Mouse (Mus musculus): ENCODE results near the gene Trf. TPM values are rescaled to one million over a fixed set of nuclear protein-coding genes. Genes with fewer than 3 reads are reported as not detected.

The Trf gene
- polyA plus RNA-seq, 1 experiment from 2014 or later = 161 TPM

DNA sequence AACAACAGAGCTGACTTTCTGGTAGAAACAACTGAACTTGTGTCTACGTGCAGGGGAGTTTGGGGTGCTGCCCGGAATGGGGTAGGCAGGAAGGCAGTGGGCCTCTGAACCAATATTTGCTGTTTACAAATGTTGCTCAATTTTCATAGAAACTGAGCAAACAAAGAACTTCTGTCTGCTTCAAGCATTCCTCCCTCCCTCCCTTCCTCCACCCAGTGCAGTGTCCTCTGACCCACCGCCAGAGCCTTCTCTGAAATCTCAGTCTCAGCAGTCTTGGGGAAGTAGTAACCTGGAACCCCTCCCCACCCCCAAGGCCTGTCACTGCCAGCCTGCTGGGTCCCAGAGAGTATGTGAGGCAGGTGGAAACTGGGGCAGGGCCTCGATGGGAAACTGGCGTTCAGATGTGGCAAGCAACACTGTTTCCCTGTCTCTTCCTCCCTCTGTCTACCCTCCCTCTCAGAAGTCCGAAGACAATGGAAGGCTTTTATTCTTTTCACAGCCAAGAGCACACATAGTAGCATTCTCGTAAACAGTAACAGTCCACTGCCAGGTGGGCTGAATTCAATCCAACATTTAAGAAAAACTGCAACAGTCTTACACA lies 4.4 kb upstream of the Trf start:
- no peak overlapping the region for H3K9ac ChIP-seq
- H3K9me3 ChIP-seq (replicated peaks) = no peaks in the 10 kb centered on the region
- H3K4me2 ChIP-seq = no peak overlapping the region
- no peak overlapping the region for H3K27ac ChIP-seq
- ATAC-seq (replicated peaks; ENCODE audit: low FRiP score) = no peak
- H3K36me3 ChIP-seq = no peaks in the 10 kb centered on the region
- H3K4me3 ChIP-seq (replicated peaks) = no peak overlapping the region
- 70% methylated on average over 7 of the region's 7 CpGs for WGBS
- H3K4me1 ChIP-seq = peaks cover 5% of the 10 kb centered on the region; the same call in 1 of the 2 replicates
- no peaks in the 10 kb centered on the region for H3K27me3 ChIP-seq

DNA sequence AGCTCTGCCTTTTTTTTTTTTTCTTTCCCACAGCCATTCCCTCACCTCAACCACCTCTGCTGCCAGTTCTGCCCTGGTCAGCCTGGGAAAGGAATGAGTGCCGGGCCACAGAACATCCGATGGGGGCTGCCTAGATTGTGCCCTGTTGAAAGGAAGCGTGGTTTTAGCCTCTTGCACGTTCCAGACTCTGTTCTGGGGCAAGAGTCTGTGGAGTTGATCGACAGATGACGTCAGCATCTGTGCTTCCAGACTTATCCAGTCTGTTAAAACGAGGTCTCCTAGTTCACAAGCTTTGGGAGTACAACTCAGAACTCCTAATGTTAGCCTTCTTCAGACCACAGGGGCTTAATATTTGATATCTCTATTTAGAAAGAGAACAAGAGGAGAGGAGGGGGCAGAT lies 3.8 kb upstream of the Trf start:
- Histone ChIP-seq H3K4me2 (no peak overlapping the region), H3K4me1 (peaks cover 5% of the 10 kb centered on the region; the same call in 1 of the 2 replicates), H3K36me3 (no peaks in the 10 kb centered on the region), H3K4me3 (replicated peaks) (no peak overlapping the region), H3K9ac (no peak overlapping the region), H3K27ac (no peak overlapping the region), H3K9me3 (replicated peaks) (no peaks in the 10 kb centered on the region), H3K27me3 (no peaks in the 10 kb centered on the region)
- 79% methylated on average over 7 of the region's 7 CpGs for WGBS
- no peak for ATAC-seq (replicated peaks; ENCODE audit: low FRiP score)

DNA sequence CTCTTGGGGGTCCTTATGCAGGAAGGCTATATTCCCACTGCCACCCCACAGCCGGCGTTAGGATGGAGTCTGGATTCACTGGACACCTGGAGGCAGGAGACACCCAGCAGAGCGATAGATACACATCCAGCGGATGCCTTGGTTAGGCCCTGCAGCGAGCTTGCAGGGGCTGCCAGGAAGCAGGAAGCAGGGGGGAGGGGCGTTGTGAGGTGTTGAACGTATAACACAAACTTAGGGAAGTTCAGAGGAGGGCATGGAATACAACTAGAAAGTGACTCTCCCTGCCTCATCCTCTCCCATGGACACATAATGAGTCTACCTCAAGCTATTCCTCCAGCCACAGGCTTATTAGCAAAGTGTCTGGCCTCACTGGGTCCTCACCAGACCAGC lies 2.8 kb upstream of the Trf start:
- no peak overlapping the region for H3K4me3 ChIP-seq (replicated peaks)
- no peaks in the 10 kb centered on the region for H3K9me3 ChIP-seq (replicated peaks)
- no peak overlapping the region for H3K9ac ChIP-seq
- H3K4me1 ChIP-seq = peaks cover 5% of the 10 kb centered on the region; the same call in 1 of the 2 replicates
- H3K27me3 ChIP-seq = no peaks in the 10 kb centered on the region
- no peak overlapping the region for H3K27ac ChIP-seq
- no peak overlapping the region for H3K4me2 ChIP-seq
- no peak for ATAC-seq (replicated peaks; ENCODE audit: low FRiP score)
- H3K36me3 ChIP-seq = no peaks in the 10 kb centered on the region
- WGBS = 59% methylated on average over 7 of the region's 7 CpGs

DNA sequence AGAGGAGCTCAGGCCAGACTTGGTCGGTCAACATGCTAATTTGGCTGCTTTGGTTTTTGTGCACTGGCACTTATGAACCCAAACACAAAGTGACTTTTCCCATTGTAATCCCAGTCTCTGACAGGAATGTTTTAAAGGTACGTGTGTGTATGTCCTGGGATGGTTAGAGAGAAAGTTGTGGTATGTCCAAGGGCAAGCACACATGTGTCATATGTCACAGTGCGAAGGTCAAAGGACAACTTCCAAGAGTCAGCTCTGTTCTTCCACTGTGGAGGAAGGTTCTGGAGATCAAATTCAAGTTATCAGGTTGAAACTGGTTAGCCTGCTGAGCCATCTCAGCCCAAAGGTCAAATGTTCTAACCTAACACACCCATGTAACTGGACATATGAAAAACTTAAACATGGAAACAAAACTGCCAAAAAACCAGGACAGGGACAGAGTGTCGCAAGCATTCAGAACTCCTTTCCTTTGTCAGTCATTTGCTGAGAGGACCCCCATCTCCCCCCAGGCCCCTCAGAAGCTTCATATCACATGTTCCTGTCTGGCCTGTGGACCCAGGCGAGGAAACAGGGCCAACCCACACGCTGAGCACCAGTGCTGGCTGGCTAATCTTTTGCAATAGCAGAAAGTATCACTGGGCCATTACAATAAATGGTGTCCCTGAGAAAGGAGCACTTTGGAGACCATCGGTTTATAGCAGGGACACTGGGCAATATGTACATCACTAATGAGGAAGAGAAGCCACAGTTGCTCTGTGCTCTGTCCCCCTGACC lies 2.2 kb upstream of the Trf start:
- Histone ChIP-seq H3K4me1 (peaks cover 5% of the 10 kb centered on the region; the same call in 1 of the 2 replicates), H3K9me3 (replicated peaks) (no peaks in the 10 kb centered on the region), H3K4me2 (no peak overlapping the region), H3K36me3 (no peaks in the 10 kb centered on the region), H3K9ac (no peak overlapping the region), H3K4me3 (replicated peaks) (no peak overlapping the region), H3K27me3 (no peaks in the 10 kb centered on the region), H3K27ac (no peak overlapping the region)
- no peak for ATAC-seq (replicated peaks; ENCODE audit: low FRiP score)
- WGBS = 88% methylated on average over 7 of the region's 7 CpGs

DNA sequence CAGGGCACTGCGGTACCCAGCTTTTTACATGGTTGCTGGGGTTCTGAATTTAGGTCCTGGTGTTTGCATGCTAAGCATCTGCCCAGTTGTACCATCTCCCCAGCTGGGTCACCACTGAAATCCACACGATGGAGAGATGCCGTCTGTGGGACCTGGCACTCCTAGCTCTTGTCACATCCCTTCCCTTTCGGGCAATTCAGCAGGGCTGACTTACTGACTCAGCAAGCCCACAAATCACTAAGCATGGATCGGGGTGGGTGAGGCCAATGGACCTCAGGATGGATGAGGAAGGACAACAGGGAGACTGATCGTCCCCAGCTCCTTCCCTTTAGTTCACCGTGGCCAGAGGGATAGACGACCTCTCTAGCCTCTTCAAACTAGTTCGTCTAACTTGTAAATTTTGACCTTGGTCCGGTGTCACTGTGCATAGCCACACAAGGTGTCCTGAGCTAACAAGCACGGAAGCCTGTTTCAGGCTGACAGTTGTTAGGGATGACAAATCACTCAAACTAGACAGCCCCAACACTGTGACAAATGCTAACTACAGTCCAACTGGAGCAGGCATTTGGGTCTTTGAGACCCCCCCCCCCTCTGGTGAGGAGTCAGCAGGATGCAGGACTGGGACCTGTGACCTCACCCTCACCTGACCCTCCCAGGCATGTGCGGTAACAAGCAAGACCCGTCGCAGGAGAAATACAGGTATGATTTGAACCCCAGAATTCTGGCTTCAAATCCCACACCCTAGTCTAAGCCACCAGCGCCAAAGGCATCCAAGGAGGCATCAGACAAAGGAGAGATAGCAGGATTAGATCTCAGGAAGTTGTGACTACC lies 992 bp downstream of the Trf start:
- H3K4me2 ChIP-seq = no peak overlapping the region
- no peak overlapping the region for H3K4me3 ChIP-seq (replicated peaks)
- 78% methylated on average over 15 of the region's 15 CpGs for WGBS
- H3K9ac ChIP-seq = no peak overlapping the region
- no peak overlapping the region for H3K27ac ChIP-seq
- H3K9me3 ChIP-seq (replicated peaks) = no peaks in the 10 kb centered on the region
- no peaks in the 10 kb centered on the region for H3K27me3 ChIP-seq
- no peak for ATAC-seq (replicated peaks; ENCODE audit: low FRiP score)
- peaks cover 5% of the 10 kb centered on the region; the same call in 1 of the 2 replicates for H3K4me1 ChIP-seq
- no peaks in the 10 kb centered on the region for H3K36me3 ChIP-seq

DNA sequence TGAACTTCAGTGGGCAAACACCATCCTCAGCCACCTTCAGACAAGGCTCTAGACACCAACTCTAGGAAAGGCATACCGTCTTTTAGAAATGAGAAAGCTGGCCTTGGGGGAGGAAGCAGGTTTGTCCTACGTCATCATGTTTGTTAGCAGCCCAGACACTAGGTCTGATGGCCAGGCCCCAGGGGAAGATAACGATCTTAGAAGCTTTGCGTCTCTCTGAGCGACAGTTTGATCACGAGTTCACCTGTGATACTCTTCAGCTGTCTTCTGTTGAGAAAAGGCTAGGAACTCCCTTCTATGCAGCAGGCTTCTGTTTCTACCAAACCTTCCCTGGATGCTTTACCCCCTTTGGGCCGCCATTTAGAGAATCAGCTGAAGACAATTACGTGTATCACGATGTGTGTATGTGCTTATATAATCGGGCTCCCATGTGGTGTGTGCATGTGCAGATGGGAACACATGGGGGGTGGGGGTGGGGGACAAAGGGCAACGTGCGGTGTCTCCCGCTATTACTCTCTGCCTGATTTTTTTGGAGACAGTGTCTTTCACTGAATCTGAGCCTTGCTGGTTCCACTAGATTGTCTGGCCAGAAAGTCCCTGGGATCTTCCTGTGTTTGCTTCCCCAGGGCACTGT lies 1.8 kb downstream of the Trf start:
- H3K27ac ChIP-seq = no peak overlapping the region
- peaks cover 5% of the 10 kb centered on the region; the same call in 1 of the 2 replicates for H3K4me1 ChIP-seq
- H3K9ac ChIP-seq = no peak overlapping the region
- no peak overlapping the region for H3K4me3 ChIP-seq (replicated peaks)
- H3K27me3 ChIP-seq = no peaks in the 10 kb centered on the region
- H3K36me3 ChIP-seq = no peaks in the 10 kb centered on the region
- no peak overlapping the region for H3K4me2 ChIP-seq
- WGBS = 75% methylated on average over 13 of the region's 13 CpGs
- ATAC-seq (replicated peaks; ENCODE audit: low FRiP score) = no peak
- H3K9me3 ChIP-seq (replicated peaks) = no peaks in the 10 kb centered on the region

DNA sequence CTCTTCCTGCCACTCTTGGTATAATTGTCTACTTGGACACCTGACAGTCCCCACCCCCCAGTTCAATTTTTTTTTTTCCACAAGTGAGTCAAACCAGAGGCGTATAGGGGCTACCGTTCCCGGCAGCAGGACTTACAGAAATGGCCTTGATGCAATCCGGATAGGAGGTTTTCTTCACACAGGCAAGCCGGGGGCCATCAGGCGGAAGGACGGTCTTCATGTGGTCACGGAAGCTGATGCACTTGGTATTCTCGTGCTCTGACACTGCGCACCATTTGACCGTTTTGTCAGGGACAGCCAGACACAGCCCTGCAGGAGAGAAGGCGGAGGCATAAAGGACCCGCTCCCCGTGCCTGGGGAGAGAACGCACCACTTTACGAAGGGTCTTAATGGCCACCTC lies 2.5 kb downstream of the Trf start:
- Histone ChIP-seq H3K9me3 (replicated peaks) (no peaks in the 10 kb centered on the region), H3K9ac (no peak overlapping the region), H3K4me2 (no peak overlapping the region), H3K4me3 (replicated peaks) (no peak overlapping the region), H3K27me3 (no peaks in the 10 kb centered on the region), H3K4me1 (peaks cover 5% of the 10 kb centered on the region; the same call in 1 of the 2 replicates), H3K27ac (no peak overlapping the region), H3K36me3 (no peaks in the 10 kb centered on the region)
- no peak for ATAC-seq (replicated peaks; ENCODE audit: low FRiP score)
- 86% methylated on average over 16 of the region's 16 CpGs for WGBS

DNA sequence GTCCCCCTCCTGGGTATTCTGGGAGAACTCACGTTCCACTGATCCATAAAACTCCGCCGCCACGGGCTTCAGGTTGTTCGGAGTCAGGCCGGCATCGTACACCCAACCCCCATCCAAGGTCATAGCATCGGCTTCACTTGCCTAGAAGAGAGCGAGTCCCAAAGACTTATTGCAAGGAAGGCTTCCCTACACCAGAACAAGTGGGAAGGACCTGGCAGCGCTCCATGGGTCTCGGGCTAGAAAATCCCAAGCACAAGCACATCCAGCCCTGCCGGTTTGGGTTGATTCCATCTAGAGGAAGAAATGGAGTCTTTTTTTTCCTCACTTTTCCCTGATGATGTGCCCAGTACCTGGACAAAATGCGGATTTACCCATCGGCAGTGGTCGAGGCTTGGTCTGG lies 3.4 kb downstream of the Trf start:
- Histone ChIP-seq H3K9me3 (replicated peaks) (no peaks in the 10 kb centered on the region), H3K36me3 (no peaks in the 10 kb centered on the region), H3K4me1 (peaks cover 5% of the 10 kb centered on the region; the same call in 1 of the 2 replicates), H3K9ac (no peak overlapping the region), H3K4me3 (replicated peaks) (no peak overlapping the region), H3K27me3 (no peaks in the 10 kb centered on the region), H3K27ac (no peak overlapping the region), H3K4me2 (no peak overlapping the region)
- no peak for ATAC-seq (replicated peaks; ENCODE audit: low FRiP score)
- 85% methylated on average over 15 of the region's 15 CpGs for whole genome bisulfite sequencing

DNA sequence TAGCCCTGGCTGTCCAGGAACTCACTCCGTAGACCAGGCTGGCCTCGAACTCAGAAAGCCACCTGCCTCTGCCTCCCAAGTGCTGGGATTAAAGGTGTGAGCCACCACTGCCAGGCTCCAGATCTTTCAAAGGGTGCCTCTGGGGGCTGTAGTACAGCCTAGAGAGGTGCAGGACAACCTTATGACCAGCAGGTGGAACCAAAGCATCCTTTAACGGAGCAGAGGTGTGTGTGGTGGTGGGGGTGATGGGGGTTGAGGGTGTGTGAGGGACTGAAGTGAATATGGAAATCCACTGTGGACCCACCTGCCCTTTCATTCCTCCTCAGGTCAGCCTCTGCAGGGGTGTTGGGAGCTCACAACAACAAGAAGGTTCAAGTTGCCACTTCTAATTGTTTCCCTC lies 4.8 kb downstream of the Trf start:
- Histone ChIP-seq H3K4me3 (replicated peaks) (no peak overlapping the region), H3K4me2 (no peak overlapping the region), H3K9ac (no peak overlapping the region), H3K9me3 (replicated peaks) (no peaks in the 10 kb centered on the region), H3K27me3 (no peaks in the 10 kb centered on the region), H3K27ac (no peak overlapping the region), H3K4me1 (peaks cover 2% of the 10 kb centered on the region; the same call in 1 of the 2 replicates), H3K36me3 (no peaks in the 10 kb centered on the region)
- ATAC-seq (replicated peaks; ENCODE audit: low FRiP score) = no peak; the same call in 1 of the 2 replicates
- 75% methylated on average over 3 of the region's 3 CpGs for WGBS

DNA sequence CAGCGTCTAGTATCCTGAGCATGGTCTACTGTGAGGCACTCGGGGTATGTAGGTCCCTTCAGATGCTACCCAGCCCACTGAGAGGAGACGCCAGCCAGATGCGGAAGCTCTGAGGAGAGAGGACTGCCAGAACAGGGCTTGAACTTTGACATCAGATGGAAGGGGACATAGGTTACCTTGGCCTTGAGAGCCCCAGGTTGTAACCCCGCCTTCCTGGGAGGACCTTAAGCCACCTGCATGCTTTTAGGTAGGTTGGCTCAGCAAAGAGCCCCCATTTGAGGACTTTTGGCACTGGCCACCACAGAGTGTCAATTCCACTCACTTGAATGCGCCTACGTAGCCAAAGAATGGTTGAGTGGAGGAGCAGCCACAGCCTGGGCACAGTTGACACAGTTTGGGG lies 5.5 kb downstream of the Trf start:
- H3K4me3 ChIP-seq (replicated peaks) = no peak overlapping the region
- H3K36me3 ChIP-seq = no peaks in the 10 kb centered on the region
- no peaks in the 10 kb centered on the region for H3K9me3 ChIP-seq (replicated peaks)
- H3K4me1 ChIP-seq = no peaks in the 10 kb centered on the region
- WGBS = 90% methylated on average over 7 of the region's 7 CpGs
- ATAC-seq (replicated peaks; ENCODE audit: low FRiP score) = no peak
- no peak overlapping the region for H3K4me2 ChIP-seq
- no peaks in the 10 kb centered on the region for H3K27me3 ChIP-seq
- no peak overlapping the region for H3K9ac ChIP-seq
- no peak overlapping the region for H3K27ac ChIP-seq

DNA sequence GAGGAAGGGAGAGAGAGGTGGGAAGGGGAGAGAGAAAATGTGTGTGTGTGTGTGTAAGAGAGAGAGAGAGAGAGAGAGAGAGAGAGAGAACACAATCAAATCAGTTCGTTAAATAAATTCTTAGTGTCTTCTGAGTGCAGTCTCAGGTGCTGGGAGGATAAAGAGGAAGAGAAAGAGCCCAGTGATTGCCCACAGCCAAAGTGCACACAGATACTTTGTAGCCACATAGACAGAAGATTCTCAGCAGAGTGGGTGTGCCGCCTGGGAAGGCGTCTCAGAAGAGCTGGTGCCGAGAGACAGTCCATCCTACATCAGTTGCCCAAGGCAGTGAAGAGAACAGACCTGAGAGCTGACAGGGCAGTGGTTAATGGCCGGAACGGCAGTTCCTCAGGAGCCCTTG lies 16.0 kb downstream of the Trf start:
- H3K9ac ChIP-seq = no peak overlapping the region

More for the DNA sequence above, 16.0 kb downstream of the Trf start:
- Histone ChIP-seq H3K9me3 (replicated peaks) (no peaks in the 10 kb centered on the region), H3K4me1 (no peaks in the 10 kb centered on the region), H3K27ac (no peak overlapping the region), H3K4me3 (replicated peaks) (no peak overlapping the region), H3K27me3 (no peaks in the 10 kb centered on the region), H3K36me3 (no peaks in the 10 kb centered on the region), H3K4me2 (no peak overlapping the region)
- 71% methylated on average over 6 of the region's 6 CpGs for WGBS
- no peak for ATAC-seq (replicated peaks; ENCODE audit: low FRiP score)
